Mouse (Mus musculus) cortical plate, adult 2 months (tissue): Measurements from ENCODE around the gene Kcnh7.

Source experiments
- CTCF ChIP-seq: fragments of 200-500 bp; IDR thresholded peaks from 2 replicates; pipeline ENCODE4 v1.5.1; 2011; ENCODE audit warnings: mild to moderate bottlenecking, control low read depth, low read length; ENCODE audit not compliant: insufficient read depth; ENCODE audit errors: extremely low read depth
- POLR2A ChIP-seq: fragments of 200-500 bp; IDR thresholded peaks from 2 replicates; pipeline ENCODE4 v1.6.1; 2011; ENCODE audit warnings: mild to moderate bottlenecking, low read length, control low read depth; ENCODE audit not compliant: insufficient read depth; ENCODE audit errors: extremely low read depth

GRCm38 (mm10) chr2:63186014-63186413, 1.9 kb upstream of the Kcnh7 start:
- TF ChIP-seq POLR2A = no peak
- TF ChIP-seq CTCF = no peak
